Mouse (Mus musculus): ENCODE results near the gene Mrgprx2.
"Not testable (repeated sequence)": the region's sequence is repeated elsewhere in the genome, so short reads cannot be mapped to it uniquely, and the experiment has no call there.

The Mrgprx2 gene

DNA sequence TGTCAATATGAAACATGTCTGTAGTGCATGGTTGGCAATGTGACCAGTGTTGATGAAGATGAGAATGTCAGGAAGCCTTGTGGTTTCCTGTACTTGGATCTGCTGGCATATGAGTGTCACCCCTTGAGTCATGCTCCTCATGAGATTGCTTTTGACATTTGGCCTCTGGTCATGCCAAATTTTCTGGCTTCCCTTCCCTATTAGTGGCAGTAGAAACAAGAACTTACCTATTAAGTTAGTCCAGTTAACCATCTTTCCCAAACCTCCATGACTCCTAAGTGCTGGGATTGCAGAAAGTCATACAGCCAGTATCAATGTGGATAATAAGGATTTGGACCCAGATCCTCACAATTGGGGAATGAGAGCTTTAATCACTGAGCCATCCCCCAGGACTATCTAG, at the start of gene Mrgprx2:
TSS of gene Mrgprx2 (minus strand) at position 101 of the 400 bp plus-strand sequence.
- DNase-seq (ENCODE audit: low read depth) = no peak

DNA sequence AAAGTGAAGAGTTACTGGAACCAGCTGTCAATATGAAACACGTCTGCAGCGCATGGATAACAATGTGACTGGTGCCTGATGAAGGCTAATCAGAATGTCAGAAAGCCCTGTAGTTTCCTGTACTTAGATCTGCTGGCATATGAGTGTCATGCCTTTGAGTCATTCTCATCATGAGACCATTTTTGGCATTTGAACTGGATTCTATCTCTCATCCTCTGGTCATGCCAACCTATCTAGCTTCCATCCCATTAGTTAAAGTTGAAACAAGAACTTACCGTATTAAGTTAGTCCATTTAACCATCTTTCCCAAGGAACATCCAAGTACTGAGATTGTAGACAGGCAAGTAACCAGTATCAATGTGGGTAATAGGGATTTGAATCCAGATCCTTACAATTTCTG, 42.9 kb downstream of the Mrgprx2 start, which contains the start of gene Mrgprb1:
TSS of gene Mrgprb1 (minus strand) at position 101 of the 400 bp plus-strand sequence.
- no peak for DNase-seq (ENCODE audit: low read depth)

DNA sequence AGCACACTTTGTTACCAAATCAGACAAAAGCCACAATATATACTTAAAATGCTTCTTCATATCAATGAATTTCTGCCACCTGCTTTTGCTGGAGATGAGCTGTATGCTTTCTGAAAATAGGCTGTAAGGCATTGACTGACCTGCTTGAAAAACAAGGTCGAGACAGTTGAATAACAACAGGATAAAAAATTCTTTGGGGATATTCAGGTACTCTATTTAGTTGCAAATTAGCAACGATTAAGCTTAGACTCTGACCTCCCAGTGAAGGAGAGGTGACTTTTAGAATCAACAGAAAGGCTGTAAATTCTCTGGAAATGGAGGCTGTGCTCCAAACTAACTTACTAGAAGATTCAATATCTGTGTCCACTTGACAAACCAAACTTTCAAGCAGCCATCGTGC, 62.5 kb downstream of the Mrgprx2 start:
- no peak for DNase-seq (ENCODE audit: low read depth)

DNA sequence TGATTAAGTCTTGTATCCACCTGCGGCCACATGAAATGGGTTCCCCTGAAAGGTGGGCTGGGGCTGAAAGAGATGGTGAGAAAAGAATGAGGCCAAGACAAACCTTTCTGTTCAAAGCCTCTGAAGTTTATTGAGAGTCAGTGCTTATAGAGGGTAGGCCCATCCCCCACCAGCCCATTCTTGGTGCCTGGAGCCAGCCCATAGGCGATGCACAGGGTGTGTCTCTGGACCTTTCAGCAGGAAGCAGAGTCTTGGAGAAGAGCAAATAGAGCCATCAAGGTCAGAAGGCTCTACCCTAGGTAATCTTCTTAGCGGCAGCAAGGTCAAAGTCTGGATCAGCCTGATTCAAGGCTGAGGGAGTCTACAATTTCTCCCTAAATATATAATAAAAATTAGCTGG, 63.2 kb downstream of the Mrgprx2 start:
- DNase-seq (ENCODE audit: low read depth) = not testable (repeated sequence)
